Mouse (Mus musculus): ENCODE measurements at regions not wholly inside any gene's neighbourhood (a gene's known extent, or its start where the extent isn't known, plus 50 kb on each side); places are given as distances from the start of the nearest gene placed in this dataset.

GRCm38 (mm10) chr10:32943026-32943425 is 52.8 kb upstream of the Nkain2 start:
- no peak overlapping the region for H3K27ac ChIP-seq (ENCODE audit: insufficient read depth, low read depth, low read length)
- H3K27me3 ChIP-seq (replicated peaks; ENCODE audit: control insufficient read depth, insufficient read depth, low read length), result no peaks in the 10 kb centered on the region
- H3K4me3 ChIP-seq (ENCODE audit: insufficient read depth, low read depth, low read length), result no peak overlapping the region
- DNase-seq, result no peak
- no peaks in the 10 kb centered on the region for H3K36me3 ChIP-seq (ENCODE audit: control insufficient read depth, insufficient read depth, low read length)
- no peaks in the 10 kb centered on the region for H3K4me1 ChIP-seq (ENCODE audit: control insufficient read depth, insufficient read depth, low read length)
- TF ChIP-seq POLR2A (IDR thresholded peaks at IDR 0.05; ENCODE audit: low read depth, low read length), result no peak
- no peak for TF ChIP-seq CTCF (conservative IDR thresholded peaks at IDR 0.05; ENCODE audit: insufficient read depth, insufficient read length, low read depth, low read length)

Measured in kidney, adult 2 months (tissue).